Mouse (Mus musculus): ENCODE results near the gene Ptms.

- TF ChIP-seq CTCF (IDR thresholded peaks at IDR 0.05; ENCODE audit: low read depth): no peak
- no peak for TF ChIP-seq EP300 (optimal IDR thresholded peaks at IDR 0.05)
Observed at GRCm38 (mm10) chr6:124881821-124882220, 38.1 kb downstream of the Ptms start.
